Mouse (Mus musculus): ENCODE measurements around the gene Olfr547. TPM values are rescaled to one million over a fixed set of nuclear protein-coding genes. Genes with fewer than 3 reads are reported as not detected.

Gene Olfr547
- polyA plus RNA-seq, 1 experiment from 2014 or later: not detected

Other genes with a start within 250 kb of the Olfr547 start
- gene Rrm1, start 93.1 kb upstream of the Olfr547 start, polyA plus RNA-seq (2015; fragmentation: Nextera tagmentation; extraction: Ambion mirVana): 106 and 120 TPM in 2 replicates
- gene Olfr543, start 53.1 kb upstream of the Olfr547 start, polyA plus RNA-seq (2015; fragmentation: Nextera tagmentation; extraction: Ambion mirVana): 0.09 and 0.16 TPM in 2 replicates
- 0.04 TPM in 1 of 2 replicates, not detected in the other for gene Olfr544, start 46.4 kb upstream of the Olfr547 start, polyA plus RNA-seq (2015; fragmentation: Nextera tagmentation; extraction: Ambion mirVana)
- gene Olfr545, start 35.2 kb upstream of the Olfr547 start, polyA plus RNA-seq (2015; fragmentation: Nextera tagmentation; extraction: Ambion mirVana): not detected in 2 replicates
- not detected in 2 replicates for gene Olfr548-ps1, start 6.1 kb downstream of the Olfr547 start, polyA plus RNA-seq (2015; fragmentation: Nextera tagmentation; extraction: Ambion mirVana)
- not detected in 2 replicates for gene Olfr549, start 15.1 kb downstream of the Olfr547 start, polyA plus RNA-seq (2015; fragmentation: Nextera tagmentation; extraction: Ambion mirVana)
- gene Trim21, start 30.7 kb downstream of the Olfr547 start, polyA plus RNA-seq (2015; fragmentation: Nextera tagmentation; extraction: Ambion mirVana): 0.32 and 0.50 TPM in 2 replicates
- gene Olfr550, start 36.7 kb downstream of the Olfr547 start, polyA plus RNA-seq (2015; fragmentation: Nextera tagmentation; extraction: Ambion mirVana): not detected in 2 replicates
- gene Olfr551, start 57.1 kb downstream of the Olfr547 start, polyA plus RNA-seq (2015; fragmentation: Nextera tagmentation; extraction: Ambion mirVana): not detected in 2 replicates
- not detected in 2 replicates for gene Olfr552, start 63.0 kb downstream of the Olfr547 start, polyA plus RNA-seq (2015; fragmentation: Nextera tagmentation; extraction: Ambion mirVana)
- not detected in 2 replicates for gene Olfr553, start 83.5 kb downstream of the Olfr547 start, polyA plus RNA-seq (2015; fragmentation: Nextera tagmentation; extraction: Ambion mirVana)
- gene Olfr554, start 103.7 kb downstream of the Olfr547 start, polyA plus RNA-seq (2015; fragmentation: Nextera tagmentation; extraction: Ambion mirVana): not detected in 2 replicates
- gene Olfr555, start 124.1 kb downstream of the Olfr547 start, polyA plus RNA-seq (2015; fragmentation: Nextera tagmentation; extraction: Ambion mirVana): not detected in 2 replicates
- not detected in 2 replicates for gene Olfr556, start 130.2 kb downstream of the Olfr547 start, polyA plus RNA-seq (2015; fragmentation: Nextera tagmentation; extraction: Ambion mirVana)
- 9.3 and 9.6 TPM in 2 replicates for gene Trim68, start 152.6 kb downstream of the Olfr547 start, polyA plus RNA-seq (2015; fragmentation: Nextera tagmentation; extraction: Ambion mirVana)
- not detected in 2 replicates for gene Olfr557, start 161.2 kb downstream of the Olfr547 start, polyA plus RNA-seq (2015; fragmentation: Nextera tagmentation; extraction: Ambion mirVana)
- gene Olfr558, start 167.5 kb downstream of the Olfr547 start, polyA plus RNA-seq (2015; fragmentation: Nextera tagmentation; extraction: Ambion mirVana): 0.22 and 0.26 TPM in 2 replicates
- gene Olfr33, start 184.3 kb downstream of the Olfr547 start, polyA plus RNA-seq (2015; fragmentation: Nextera tagmentation; extraction: Ambion mirVana): not detected in 2 replicates
- gene Olfr559, start 192.7 kb downstream of the Olfr547 start, polyA plus RNA-seq (2015; fragmentation: Nextera tagmentation; extraction: Ambion mirVana): not detected in 2 replicates
- not detected in 2 replicates for gene Olfr560, start 224.6 kb downstream of the Olfr547 start, polyA plus RNA-seq (2015; fragmentation: Nextera tagmentation; extraction: Ambion mirVana)
- 0.39 and 0.58 TPM in 2 replicates for gene Olfr78, start 224.7 kb downstream of the Olfr547 start, polyA plus RNA-seq (2015; fragmentation: Nextera tagmentation; extraction: Ambion mirVana)
- not detected in 2 replicates for gene Olfr561, start 236.5 kb downstream of the Olfr547 start, polyA plus RNA-seq (2015; fragmentation: Nextera tagmentation; extraction: Ambion mirVana)

All from intestine, embryonic 16.5 days (tissue).